Comparison of ENCODE assay signal across 9 mouse cellular contexts in genomic region chr13:20185034-20185846, GRCm38 (mm10).
DNase-seq lines count a peak whose midpoint lies in the region; ATAC-seq and TF ChIP-seq lines count a peak whose summit lies in the region.
"Had no signal": no experiment of that assay in that cellular context is flagged by ENCODE, and none has a peak within 500 bp of the region (broad histone marks: within the 10 kb centered on the region; RNA-seq: fewer than 3 reads in every experiment).

No protein-coding gene starts in this region.

- no peak for ATAC-seq in heart, embryonic 13.5 days (ENCODE audit: extremely low read depth, insufficient number of reproducible peaks, low FRiP score, low TSS enrichment)
- 0 out of 2 replicates have a peak, but pooled peaks have one; percentile 9 for ATAC-seq in erythroblast, adult 5-6 weeks (replicated peaks; ENCODE audit: low FRiP score, poor library complexity, severe bottlenecking)
- ATAC-seq in lung, embryonic 15.5 days (ENCODE audit: borderline replicate concordance, extremely low read depth, low FRiP score, low TSS enrichment): no peak
- no peak for ATAC-seq in stomach, embryonic 16.5 days (ENCODE audit: insufficient read depth, low FRiP score)

- no peak overlapping the region for H3K4me2 ChIP-seq in heart, embryonic 13.5 days
- peak overlapping the region; percentile 27 for H3K4me2 ChIP-seq in lung, embryonic 15.5 days
- H3K4me2 ChIP-seq in stomach, embryonic 16.5 days (ENCODE audit: low read depth, low read length): peak overlapping the region; percentile 3; the same call in 1 of the 2 replicates
- H3K4me2 ChIP-seq: hindbrain, embryonic 12.5 days had no signal

- intact Hi-C loops in left cerebral cortex, adult 2 months (cut with DNase I): no loop called here

- no peak overlapping the region for H3K4me3 ChIP-seq in heart, embryonic 13.5 days
- H3K4me3 ChIP-seq in lung, embryonic 15.5 days: peak overlapping the region; percentile 18
- peak overlapping the region; percentile 18; the same call in 1 of the 2 replicates for H3K4me3 ChIP-seq in stomach, embryonic 16.5 days (replicated peaks; ENCODE audit: low read length)
- no peak overlapping the region; the same call in 1 of the 2 replicates for H3K4me3 ChIP-seq in left cerebral cortex, adult 2 months
- H3K4me3 ChIP-seq: hindbrain, embryonic 12.5 days had no signal

- no peak overlapping the region for H3K9ac ChIP-seq in heart, embryonic 13.5 days
- H3K9ac ChIP-seq in lung, embryonic 15.5 days: no peak overlapping the region
- no peak overlapping the region for H3K9ac ChIP-seq in stomach, embryonic 16.5 days (ENCODE audit: low read length)
- H3K9ac ChIP-seq: hindbrain, embryonic 12.5 days had no signal

- H3K27me3 ChIP-seq in heart, embryonic 13.5 days (replicated peaks): no peaks in the 10 kb centered on the region
- no peaks in the 10 kb centered on the region for H3K27me3 ChIP-seq in lung, embryonic 15.5 days
- no peaks in the 10 kb centered on the region for H3K27me3 ChIP-seq in stomach, embryonic 16.5 days (ENCODE audit: control insufficient read depth, insufficient read depth, low read length)
- H3K27me3 ChIP-seq: hindbrain, embryonic 12.5 days had no signal

- no peak for DNase-seq in heart, adult 9 months (ENCODE audit: low spot score in 2 of 2)
- no peak for DNase-seq in embryo, embryonic 10 days (ENCODE audit: low spot score)
- no peak for DNase-seq in left cerebral cortex, adult 2 months (ENCODE audit: extremely low spot score in 1 of 2, low spot score in 2 of 2)
- no peak for DNase-seq in adrenal gland, postnatal 36 days

- peaks cover 6% of the 10 kb centered on the region; the same call in 1 of the 2 replicates for H3K36me3 ChIP-seq in heart, embryonic 13.5 days
- peaks cover 1% of the 10 kb centered on the region; the same call in 1 of the 2 replicates for H3K36me3 ChIP-seq in lung, embryonic 15.5 days
- no peaks in the 10 kb centered on the region for H3K36me3 ChIP-seq in stomach, embryonic 16.5 days (ENCODE audit: control insufficient read depth, insufficient read depth, low read length)
- H3K36me3 ChIP-seq: hindbrain, embryonic 12.5 days had no signal

- H3K27ac ChIP-seq in heart, embryonic 13.5 days (replicated peaks): peak overlapping the region; percentile 41
- peak overlapping the region; percentile 76 for H3K27ac ChIP-seq in lung, embryonic 15.5 days
- H3K27ac ChIP-seq in stomach, embryonic 16.5 days (ENCODE audit: low read length): no peak overlapping the region; the same call in 1 of the 2 replicates
- H3K27ac ChIP-seq in left cerebral cortex, adult 2 months: no peak overlapping the region
- H3K27ac ChIP-seq: hindbrain, embryonic 12.5 days had no signal

- peaks cover 49% of the 10 kb centered on the region for H3K4me1 ChIP-seq in heart, embryonic 13.5 days
- H3K4me1 ChIP-seq in lung, embryonic 15.5 days: peaks cover 51% of the 10 kb centered on the region
- H3K4me1 ChIP-seq in stomach, embryonic 16.5 days (ENCODE audit: control insufficient read depth, insufficient read depth, low read length): peaks cover 24% of the 10 kb centered on the region

- no peaks in the 10 kb centered on the region for H3K9me3 ChIP-seq in heart, embryonic 13.5 days
- no peaks in the 10 kb centered on the region for H3K9me3 ChIP-seq in lung, embryonic 15.5 days
- no peaks in the 10 kb centered on the region for H3K9me3 ChIP-seq in stomach, embryonic 16.5 days (replicated peaks; ENCODE audit: control insufficient read depth, low read length)
- H3K9me3 ChIP-seq: hindbrain, embryonic 12.5 days had no signal

- 88% methylated on average over 20 of the region's 20 CpGs for whole genome bisulfite sequencing in heart, embryonic 13.5 days
- 80% methylated on average over 20 of the region's 20 CpGs for WGBS in lung, embryonic 15.5 days
- WGBS in stomach, embryonic 16.5 days: 87% methylated on average over 20 of the region's 20 CpGs

- no peak; the same call in none of the 2 replicates for TF ChIP-seq CTCF in left cerebral cortex, adult 2 months (IDR thresholded peaks at IDR 0.05)

Comparison
In these comparisons a context has a peak if more than half of its experiments do, and no peak if none do; other contexts are left out.
1. H3K27ac ChIP-seq: peak in heart, embryonic 13.5 days (single experiment) and lung, embryonic 15.5 days (single experiment); none in stomach, embryonic 16.5 days (single experiment) and left cerebral cortex, adult 2 months (single experiment).
2. H3K4me3 ChIP-seq: peak in lung, embryonic 15.5 days (single experiment) and stomach, embryonic 16.5 days (single experiment); none in heart, embryonic 13.5 days (single experiment) and left cerebral cortex, adult 2 months (single experiment).